Mouse (Mus musculus): ENCODE data around the gene Txndc11.

GRCm38 (mm10) chr16:11055916-11056315 lies 78.5 kb downstream of the Txndc11 start:
- TF ChIP-seq E2F4 (IDR thresholded peaks at IDR 0.05; ENCODE audit: insufficient read depth) (no peak), POLR2A (IDR thresholded peaks at IDR 0.05; ENCODE audit: insufficient read length, low read depth) (no peak), MYOG (IDR thresholded peaks at IDR 0.05; ENCODE audit: control insufficient read depth in 1 of 3, insufficient read depth in 1 of 3, insufficient read length in 2 of 3, low read depth in 2 of 3) (no peak), TCF12 (IDR thresholded peaks at IDR 0.05; ENCODE audit: insufficient read depth, poor library complexity, severe bottlenecking) (no peak), POLR2AphosphoS2 (IDR thresholded peaks at IDR 0.05; ENCODE audit: insufficient read length, low read depth) (no peak), TCF3 (IDR thresholded peaks at IDR 0.05; ENCODE audit: insufficient read length, low read depth) (no peak), USF1 (IDR thresholded peaks at IDR 0.05; ENCODE audit: low read depth) (no peak)
